Mouse (Mus musculus) bone marrow, adult 2 months (tissue): Measurements from ENCODE around the gene Vps72. TPM values are rescaled to one million over a fixed set of nuclear protein-coding genes. Genes with fewer than 3 reads are reported as not detected.

ENCODE experiments used
- H3K27ac ChIP-seq: fragments of 200-500 bp; 2 replicates; pipeline ENCODE4 v1.5.1; 2012; ENCODE audit warnings: low read depth, mild to moderate bottlenecking, control low read depth, inconsistent platforms, low read length; ENCODE audit not compliant: control insufficient read depth, poor library complexity, insufficient read depth
- H3K4me1 ChIP-seq: fragments of 200-500 bp; 2 replicates; pipeline ENCODE4 v1.6.1; 2011; ENCODE audit warnings: low read length; ENCODE audit not compliant: control insufficient read depth, insufficient read depth
- H3K4me3 ChIP-seq: fragments of 200-500 bp; replicated peaks from 2 replicates; pipeline ENCODE3; 2011; ENCODE audit warnings: mild to moderate bottlenecking, low read depth, low read length, control low read depth; ENCODE audit not compliant: control insufficient read depth
- CTCF ChIP-seq: fragments of 200-500 bp; IDR thresholded peaks from 2 replicates; pipeline ENCODE4 v1.5.1; 2011; ENCODE audit warnings: low read length, control low read depth; ENCODE audit not compliant: control insufficient read depth, insufficient read depth
- POLR2A ChIP-seq: fragments of 200-500 bp; IDR thresholded peaks from 2 replicates; pipeline ENCODE4 v1.6.1; 2011; ENCODE audit warnings: low read depth, mild to moderate bottlenecking, control low read depth, low read length, borderline replicate concordance; ENCODE audit not compliant: control insufficient read depth
- WGBS: fragments of 180-500 bp; shearing (Covaris S2); methylation state at CpG from one replicate; pipeline ENCODE4 v1.1.7; 2018; 5-methylcytosine and 5-hydroxymethylcytosine counted together
- polyA plus RNA-seq: library from polyadenylated mRNA; stranded (reverse); fragments of >200 nt; gene quantifications from 2 replicates; pipeline ENCODE4 v1.2.4, GENCODE M21; 2011; ENCODE audit warnings: low replicate concordance; ENCODE audit not compliant: missing spikeins, insufficient read depth, insufficient read length

The Vps72 gene
- polyA plus RNA-seq, 1 experiment, result 39.0 TPM

DNA sequence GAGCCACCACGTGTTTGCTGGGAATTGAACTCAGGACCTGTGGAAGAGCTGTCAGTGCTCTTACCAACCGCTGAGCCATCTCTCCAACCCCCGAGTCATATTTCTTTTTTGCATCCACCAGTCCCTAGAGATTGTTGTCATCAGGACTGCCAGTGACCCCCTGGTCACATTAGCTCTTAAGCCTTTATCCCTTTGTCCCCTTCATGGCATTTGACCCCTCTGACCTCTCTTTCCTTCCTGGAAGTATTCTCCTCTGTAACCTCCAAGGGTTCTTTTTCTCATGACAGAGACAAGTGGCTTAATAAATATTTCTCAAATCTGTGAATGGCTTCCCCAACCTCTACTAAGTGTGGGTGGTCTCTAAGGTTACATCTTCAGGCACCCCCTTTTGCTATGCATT is 37.1 kb downstream of the Vps72 start:
- no peak overlapping the region for H3K4me3 ChIP-seq
- H3K4me1 ChIP-seq, result no peaks in the 10 kb centered on the region
- TF ChIP-seq POLR2A (no peak), CTCF (no peak)
- no peak overlapping the region for H3K27ac ChIP-seq
- WGBS, result 84% methylated on average over 3 of the region's 3 CpGs

DNA sequence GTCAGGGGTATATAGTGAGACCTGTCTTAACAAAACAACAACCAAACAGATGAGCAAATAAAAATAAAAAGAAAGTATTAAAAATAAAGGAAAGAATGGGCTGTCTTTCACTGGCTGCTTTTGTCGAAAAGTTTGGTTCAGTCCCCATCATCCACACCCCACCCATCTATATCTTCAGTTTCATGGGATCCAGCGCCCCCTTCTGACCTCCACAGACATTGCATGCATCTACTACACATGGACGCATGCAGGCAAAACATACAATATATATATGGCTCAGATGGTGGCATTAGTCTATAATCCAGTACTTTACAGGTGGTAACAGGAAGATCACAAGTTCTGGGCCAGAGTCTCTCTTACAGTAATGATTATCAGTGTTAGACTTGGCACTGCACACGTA is 43.1 kb downstream of the Vps72 start:
- peak; percentile 71 for TF ChIP-seq CTCF
- TF ChIP-seq POLR2A, result no peak
- WGBS, result 28% methylated on average over 4 of the region's 4 CpGs
- H3K27ac ChIP-seq, result no peak overlapping the region
- no peaks in the 10 kb centered on the region for H3K4me1 ChIP-seq
- no peak overlapping the region for H3K4me3 ChIP-seq

DNA sequence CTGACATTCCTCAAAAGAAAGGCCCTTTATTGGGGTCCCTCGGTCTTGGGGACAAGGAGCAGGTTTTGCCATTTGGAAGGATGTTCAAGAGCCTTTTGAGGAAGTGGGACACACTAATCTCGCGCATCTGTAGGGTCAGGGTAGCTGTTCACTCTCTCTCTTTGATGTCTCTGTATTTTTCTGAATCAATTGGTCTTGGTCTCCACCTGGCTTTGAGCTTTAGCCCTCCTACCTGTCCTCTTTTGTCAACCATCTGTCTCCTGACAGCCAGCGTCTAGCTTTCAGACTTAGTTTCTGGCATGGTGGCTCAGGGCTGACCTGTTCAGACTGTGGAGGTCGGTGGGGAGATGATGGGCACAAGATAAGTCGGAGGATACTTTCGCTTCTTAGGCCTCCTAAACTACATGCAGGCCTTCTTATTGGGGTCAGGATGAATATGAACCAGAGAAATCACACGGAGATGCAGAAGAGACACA is 48.7 kb downstream of the Vps72 start:
- no peaks in the 10 kb centered on the region for H3K4me1 ChIP-seq
- no peak overlapping the region for H3K27ac ChIP-seq
- WGBS, result 21% methylated on average over 8 of the region's 8 CpGs
- TF ChIP-seq CTCF (no peak), POLR2A (no peak)
- H3K4me3 ChIP-seq, result peak overlapping the region; percentile 72

DNA sequence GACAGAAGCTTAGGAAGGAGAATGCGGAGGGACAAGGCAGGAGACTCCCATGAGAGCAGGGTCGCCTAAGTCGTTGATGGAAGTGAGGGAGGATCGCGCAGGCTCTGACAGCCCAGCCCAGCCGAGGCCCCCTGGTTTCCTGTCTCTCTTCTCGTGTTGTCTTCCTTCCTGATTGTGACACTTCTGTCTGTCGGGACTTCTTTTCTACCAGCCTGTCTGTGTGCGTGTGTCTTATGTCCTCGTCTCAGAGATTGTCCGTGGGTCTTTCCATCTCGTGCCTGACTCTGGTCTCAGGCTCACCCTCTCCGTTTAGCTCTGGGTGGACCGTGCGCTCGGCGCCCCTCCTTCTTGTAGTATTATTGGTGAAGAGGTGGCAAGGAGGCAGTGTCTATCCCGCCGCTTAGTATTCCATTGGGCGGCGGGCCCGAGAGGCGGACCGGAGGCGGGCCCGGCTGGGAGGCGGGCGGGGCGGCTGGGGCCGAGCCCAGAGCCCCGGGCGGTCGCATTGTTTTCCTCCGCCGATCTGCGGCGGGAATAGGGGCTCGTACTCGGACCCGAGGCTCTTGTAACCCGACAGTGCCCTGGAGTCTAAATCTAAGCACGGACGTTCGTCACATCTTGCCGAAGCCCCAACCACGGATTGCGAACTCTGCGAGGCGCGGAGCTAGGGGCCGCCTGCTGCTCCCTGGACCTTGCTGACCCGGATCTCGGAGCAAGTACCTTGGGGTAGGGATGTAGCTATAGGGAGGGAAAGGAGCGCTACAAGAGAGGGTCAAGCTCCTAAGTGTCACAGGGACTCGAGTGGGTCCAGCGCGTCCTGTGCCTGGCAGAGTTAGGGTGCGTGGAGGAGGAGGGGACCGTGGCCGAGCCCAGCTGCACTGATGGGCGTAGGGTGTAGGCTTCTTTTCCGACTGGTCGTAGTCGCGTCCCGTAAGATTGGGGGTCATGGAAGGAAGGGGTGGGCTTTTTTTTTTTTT is 49.5 kb downstream of the Vps72 start, which contains the start of gene Sema6c:
Gene Sema6c, plus strand, starts transcription at position 471 of the 977 bp plus-strand sequence.
- Histone ChIP-seq H3K4me1 (no peaks in the 10 kb centered on the region), H3K4me3 (peak within 1 kb of the TSS; percentile 72), H3K27ac (no peak within 1 kb of the TSS)
- WGBS, result under 1% methylated on average over 66 of the region's 66 CpGs
- TF ChIP-seq POLR2A (no peak), CTCF (no peak)

DNA sequence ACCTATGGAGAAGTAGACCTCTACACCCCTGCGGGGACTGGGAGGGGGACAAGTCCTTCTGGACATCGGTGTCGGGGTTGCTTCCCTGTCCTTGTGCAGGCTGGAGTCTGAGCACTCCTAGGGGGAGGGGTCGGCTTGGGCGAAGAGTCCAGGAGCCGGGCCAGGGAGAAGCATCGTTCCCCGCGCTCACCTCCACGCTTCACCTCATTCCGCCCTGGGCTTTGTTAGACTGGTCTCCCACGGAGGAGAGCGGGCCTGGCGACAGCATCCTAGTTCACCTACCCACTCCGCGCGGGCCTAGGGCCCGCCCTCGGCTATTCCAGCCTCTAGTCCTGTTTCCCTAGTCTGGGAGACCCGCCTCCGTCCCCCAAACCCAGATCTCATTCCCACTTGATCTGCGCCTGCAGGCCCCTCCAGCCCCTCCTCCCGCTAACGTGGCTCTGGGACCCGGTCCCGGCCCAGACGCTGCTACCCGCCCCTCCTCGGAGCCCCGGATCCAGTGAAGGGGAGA is 50.3 kb downstream of the Vps72 start:
- H3K4me3 ChIP-seq, result no peak overlapping the region
- H3K27ac ChIP-seq, result no peak overlapping the region
- 7% methylated on average over 30 of the region's 30 CpGs for WGBS
- no peak for TF ChIP-seq CTCF
- no peak for TF ChIP-seq POLR2A
- no peaks in the 10 kb centered on the region for H3K4me1 ChIP-seq

DNA sequence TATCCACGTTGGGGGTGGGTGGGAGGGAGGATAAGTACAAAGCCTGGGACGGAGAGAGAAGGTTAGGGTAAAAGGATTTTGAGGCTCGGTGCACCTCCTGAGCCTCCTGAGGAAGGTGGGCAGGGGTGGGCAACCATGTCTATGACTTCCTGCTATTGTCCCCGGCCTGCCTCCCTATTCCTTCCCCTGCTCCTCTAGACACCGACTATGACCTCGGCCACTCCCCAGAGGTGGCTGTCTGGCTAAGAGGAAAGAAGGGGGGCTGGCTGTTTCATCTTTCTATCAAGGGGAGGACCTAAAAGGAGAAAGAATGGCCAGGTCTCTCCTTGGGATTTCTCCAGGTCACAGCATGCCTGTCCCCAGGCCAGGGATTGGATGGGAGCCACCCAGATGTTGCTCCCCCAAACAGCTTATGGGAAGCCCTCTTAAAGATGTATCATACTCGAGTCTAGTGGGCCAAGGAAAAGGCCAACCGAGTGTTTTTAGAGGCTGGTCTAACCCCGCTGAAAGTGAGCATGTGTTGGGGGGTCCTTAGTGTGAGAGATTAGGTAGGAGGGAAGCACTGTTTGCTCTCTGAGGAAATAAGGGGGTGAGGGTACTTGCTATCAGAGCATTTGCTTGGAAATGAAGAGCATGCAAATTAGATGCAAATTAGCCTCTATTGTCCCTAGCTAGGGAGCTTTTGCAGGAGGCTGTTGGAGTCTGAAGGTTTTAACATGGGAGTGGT is 51.0 kb downstream of the Vps72 start:
- Histone ChIP-seq H3K4me3 (no peak overlapping the region), H3K4me1 (no peaks in the 10 kb centered on the region), H3K27ac (no peak overlapping the region)
- WGBS, result 32% methylated on average over 9 of the region's 9 CpGs
- TF ChIP-seq POLR2A (no peak), CTCF (no peak)

DNA sequence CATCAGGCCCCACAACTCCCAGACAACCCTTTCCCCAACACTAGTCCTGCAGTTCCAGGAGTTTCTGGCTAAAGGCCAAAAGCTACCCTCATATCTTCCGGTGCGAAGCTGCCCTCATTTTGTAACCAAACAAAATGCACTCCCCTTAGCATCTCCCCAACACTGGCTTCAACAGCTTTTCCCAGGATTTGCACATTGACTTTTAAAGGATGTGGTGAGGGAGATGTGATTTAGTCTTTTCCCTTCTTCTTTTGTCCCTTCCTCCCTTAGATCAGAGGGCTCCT is 51.5 kb downstream of the Vps72 start:
- Histone ChIP-seq H3K4me1 (no peaks in the 10 kb centered on the region), H3K4me3 (no peak overlapping the region), H3K27ac (no peak overlapping the region)
- WGBS, result 77% methylated on average over 2 of the region's 2 CpGs
- TF ChIP-seq POLR2A, result no peak
- TF ChIP-seq CTCF, result no peak
